Mouse (Mus musculus) right cerebral cortex, postnatal 36 days (tissue): ENCODE measurements at regions not wholly inside any gene's neighbourhood (a gene's known extent, or its start where the extent isn't known, plus 50 kb on each side); places are given as distances from the start of the nearest gene placed in this dataset.
"Not testable (repeated sequence)": the region's sequence is repeated elsewhere in the genome, so short reads cannot be mapped to it uniquely, and the experiment has no call there.

Experiments used
- DNase-seq, 2 experiments: peaks; one replicate each; pipeline ENCODE4 v3.0.0; 2022; ENCODE audit warnings: low spot score in 2 of 2, mixed read lengths in 1 of 2

GRCm38 (mm10) chr15:9954941-9955340, 206.3 kb upstream of the Spef2 start:
- no peak for DNase-seq

DNA sequence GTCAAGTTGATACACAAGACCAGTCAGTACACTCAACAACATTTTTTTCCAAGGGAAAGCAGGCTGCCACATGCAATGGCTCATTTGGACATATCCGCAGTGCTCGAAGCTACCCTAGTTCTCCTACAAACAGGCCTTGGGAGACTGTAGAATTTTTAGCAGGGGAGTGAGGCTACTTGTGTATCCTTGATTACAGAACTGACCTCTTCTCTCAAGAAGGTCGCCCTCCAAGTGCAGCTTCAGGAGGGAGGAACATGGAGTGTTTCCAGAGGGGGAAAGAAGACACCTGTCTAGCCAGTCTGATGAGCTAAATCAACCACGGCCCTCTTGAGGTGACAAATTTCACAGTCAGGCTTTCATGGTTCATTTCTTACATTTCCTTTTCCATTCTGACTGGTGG, 202.0 kb upstream of the Prlr start:
- no peak for DNase-seq

GRCm38 (mm10) chr15:10011289-10012234, 165.5 kb upstream of the Prlr start:
- peak in 1 of 2 experiments; percentile 5 for DNase-seq

- no peak for DNase-seq
These were observed 159.8 kb upstream of the Prlr start for GRCm38 (mm10) chr15:10017216-10017615.

DNA sequence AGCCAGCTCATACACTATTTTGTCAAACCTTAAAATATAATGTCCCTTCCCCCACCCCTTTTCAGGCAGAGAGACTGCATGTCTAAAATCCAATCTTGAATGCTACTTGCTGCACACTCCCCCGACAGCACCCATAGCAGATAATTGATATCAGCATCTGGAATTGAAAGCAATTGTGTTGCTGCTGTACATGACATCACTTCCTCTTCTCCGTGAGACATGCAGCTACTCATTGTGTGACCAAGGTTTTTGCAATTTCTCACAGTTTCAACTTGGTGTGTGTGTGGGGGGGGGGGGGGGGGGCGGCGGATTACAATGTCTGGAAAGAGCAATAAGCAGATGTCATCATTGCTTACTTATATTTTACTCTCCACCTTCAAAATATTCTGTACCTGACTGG, 147.1 kb upstream of the Prlr start:
- DNase-seq = no peak

- DNase-seq = no peak
These were observed 141.5 kb upstream of the Prlr start for GRCm38 (mm10) chr15:10035561-10035960.

DNA sequence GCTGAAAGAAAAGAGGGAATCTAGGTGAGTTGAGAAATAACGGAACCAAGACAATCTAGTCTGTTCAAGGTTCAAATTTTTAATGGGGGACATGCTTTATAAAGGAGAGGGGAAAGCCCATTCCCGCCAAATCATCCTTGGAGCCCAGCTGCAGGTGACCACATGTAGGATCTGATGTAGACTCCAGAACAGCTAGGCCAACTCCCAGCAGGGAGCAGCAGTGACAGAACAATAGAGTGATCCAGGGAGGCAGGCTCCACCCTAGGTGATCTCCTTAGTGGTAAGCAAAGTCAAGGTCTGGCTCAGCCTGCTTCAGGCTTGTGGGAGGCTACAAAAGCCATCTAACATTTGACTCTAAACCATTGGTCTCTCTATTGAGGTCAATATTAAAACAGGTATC, 140.5 kb upstream of the Prlr start:
- not testable (repeated sequence) for DNase-seq

DNA sequence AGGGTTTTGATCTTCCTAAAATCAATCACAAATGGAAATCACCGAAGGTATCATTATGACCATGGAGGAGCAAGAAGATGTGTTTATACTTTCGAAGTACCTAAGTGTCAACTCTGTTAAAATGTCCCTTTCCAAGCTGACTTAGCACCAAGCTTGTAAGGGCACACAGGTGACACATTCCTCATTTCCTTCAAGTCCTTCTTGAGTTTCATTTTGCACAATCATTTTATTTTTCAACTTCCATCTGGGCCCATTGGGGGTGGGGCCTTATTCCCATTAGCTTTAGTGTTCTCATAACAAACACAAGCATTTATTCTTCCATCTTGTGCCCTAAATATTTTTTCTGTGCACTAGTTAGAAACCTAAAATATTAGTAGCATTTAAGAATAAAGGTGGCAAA, 103.5 kb upstream of the Prlr start:
- no peak for DNase-seq

GRCm38 (mm10) chr15:10074916-10075315, 102.1 kb upstream of the Prlr start:
- DNase-seq = no peak

DNA sequence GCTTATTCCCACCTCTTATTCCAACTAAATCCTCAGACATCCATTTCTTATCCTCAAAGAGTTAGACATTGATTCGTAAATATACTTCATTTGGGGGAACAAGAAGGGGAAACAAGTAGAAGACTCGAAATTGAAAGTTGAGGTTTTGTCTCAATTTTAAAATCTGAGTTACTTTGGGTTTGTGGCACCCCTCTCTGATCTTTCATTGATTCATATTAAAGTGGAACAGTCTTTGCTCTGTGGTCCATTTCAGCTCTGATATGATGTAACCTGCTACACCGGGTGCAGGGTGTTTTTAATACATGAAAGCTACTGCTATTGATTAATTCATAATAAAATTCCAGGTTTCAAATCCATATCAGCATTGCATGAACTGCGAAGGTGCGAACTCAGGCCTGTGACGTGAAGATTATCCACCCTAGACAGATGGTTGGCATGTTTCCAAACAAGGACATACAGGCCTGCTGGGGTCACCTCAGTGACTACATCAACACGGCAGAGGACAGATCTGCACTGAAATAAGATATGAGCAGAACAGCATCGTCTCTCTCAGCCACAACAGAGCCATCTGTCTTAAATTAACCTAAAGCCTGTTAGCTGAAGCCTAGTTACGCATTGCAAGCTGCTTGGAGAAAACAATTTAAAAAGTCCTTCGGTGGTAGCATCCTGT, 101.5 kb upstream of the Prlr start:
- DNase-seq = no peak

DNA sequence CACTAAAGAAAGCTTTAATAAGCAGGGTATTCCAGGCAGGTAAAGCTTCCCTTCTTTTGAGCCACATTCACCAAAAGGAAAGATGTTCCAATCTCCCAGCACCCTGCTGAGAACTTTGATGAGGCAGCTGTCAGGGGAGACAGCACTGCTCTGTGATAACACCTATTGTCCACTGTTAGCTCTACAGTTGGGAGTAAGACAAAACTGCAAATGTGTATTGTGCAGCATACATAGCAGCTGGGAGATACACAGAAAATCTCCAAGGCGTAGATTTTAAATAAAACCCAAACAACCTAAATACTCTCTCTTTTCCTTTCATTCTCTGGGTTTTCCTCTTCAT, 101.0 kb upstream of the Prlr start:
- no peak for DNase-seq

GRCm38 (mm10) chr15:10078434-10078833, 98.6 kb upstream of the Prlr start:
- DNase-seq = no peak

DNA sequence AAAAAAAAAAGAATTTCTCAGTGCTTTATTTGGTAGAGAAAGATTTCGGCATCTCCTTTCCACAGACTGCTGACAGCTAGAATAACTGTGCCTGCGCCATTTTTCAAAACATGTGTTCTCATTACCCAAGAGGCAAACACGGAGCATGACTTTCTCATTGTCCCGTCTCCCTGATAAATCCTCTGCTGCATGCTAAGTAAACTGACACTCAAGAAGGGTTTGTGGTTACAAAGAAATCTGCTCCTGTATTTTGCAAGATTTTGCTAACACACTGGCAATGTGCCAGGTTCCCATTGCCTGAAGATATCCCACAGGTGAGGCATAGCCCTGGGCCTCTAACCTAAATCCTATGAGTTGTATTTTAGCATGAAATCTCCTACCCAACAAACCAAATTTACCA, 97.5 kb upstream of the Prlr start:
- no peak for DNase-seq

DNA sequence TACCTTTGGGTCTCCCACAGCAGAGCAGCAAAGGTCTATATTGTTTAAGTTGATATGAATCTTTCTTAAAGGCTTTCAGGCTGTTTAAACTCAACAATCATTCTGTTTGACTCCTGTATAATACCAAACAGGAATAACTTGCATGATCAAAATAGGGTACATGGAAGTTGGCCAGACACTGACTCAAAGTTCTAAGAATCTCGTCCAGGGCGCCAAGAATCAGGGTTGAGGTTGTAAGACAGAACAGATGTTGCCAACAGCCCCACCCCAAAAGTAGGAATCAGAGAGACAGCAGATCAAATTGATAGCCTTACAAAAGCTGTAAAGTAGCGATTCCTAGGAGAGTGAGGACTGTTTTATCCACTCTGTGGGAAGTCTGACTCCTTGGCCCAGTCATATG, 88.3 kb upstream of the Prlr start:
- DNase-seq = no peak

GRCm38 (mm10) chr15:10090384-10091092, 86.5 kb upstream of the Prlr start:
- DNase-seq = no peak

GRCm38 (mm10) chr15:10103350-10103749, 73.7 kb upstream of the Prlr start:
- DNase-seq = no peak

GRCm38 (mm10) chr15:10105211-10105976, 71.6 kb upstream of the Prlr start:
- not testable (repeated sequence) for DNase-seq

- DNase-seq = no peak
These were observed 70.2 kb upstream of the Prlr start for GRCm38 (mm10) chr15:10106853-10107252.
